Mouse (Mus musculus) common myeloid progenitor, adult 5-6 weeks (primary cell): ENCODE measurements at regions not wholly inside any gene's neighbourhood (a gene's known extent, or its start where the extent isn't known, plus 50 kb on each side); places are given as distances from the start of the nearest gene placed in this dataset.

Source experiments
- ATAC-seq: replicated peaks from 2 replicates; pipeline ENCODE4 v1.8.0; 2016; ENCODE audit warnings: low read depth, mild to moderate bottlenecking, moderate TSS enrichment, inconsistent platforms; ENCODE audit not compliant: poor library complexity, severe bottlenecking

- no peak for ATAC-seq
Observed at GRCm38 (mm10) chr3:132237344-132237743, 152.3 kb downstream of the Dkk2 start.

- no peak for ATAC-seq
Observed at GRCm38 (mm10) chr3:132257834-132258233, 172.7 kb downstream of the Dkk2 start.

GRCm38 (mm10) chr3:132269641-132270040 is 184.5 kb downstream of the Dkk2 start:
- ATAC-seq: no peak

GRCm38 (mm10) chr3:132274786-132275185 is 189.7 kb downstream of the Dkk2 start:
- ATAC-seq: no peak

- no peak for ATAC-seq
Observed at GRCm38 (mm10) chr3:132277771-132278170, 192.7 kb downstream of the Dkk2 start.

GRCm38 (mm10) chr3:132287714-132288113 is 202.6 kb downstream of the Dkk2 start:
- ATAC-seq: no peak

GRCm38 (mm10) chr3:132326961-132327360 is 241.9 kb downstream of the Dkk2 start:
- no peak for ATAC-seq

GRCm38 (mm10) chr3:132343625-132344024 is 258.5 kb downstream of the Dkk2 start:
- ATAC-seq: no peak

- ATAC-seq: no peak
Observed at GRCm38 (mm10) chr3:132345856-132346255, 260.8 kb downstream of the Dkk2 start.

GRCm38 (mm10) chr3:132349602-132350001 is 264.5 kb downstream of the Dkk2 start:
- ATAC-seq: no peak

- no peak for ATAC-seq
Observed at GRCm38 (mm10) chr3:132353204-132353603, 268.1 kb downstream of the Dkk2 start.

GRCm38 (mm10) chr3:132359596-132359995 is 270.0 kb upstream of the Gimd1 start:
- ATAC-seq: no peak

GRCm38 (mm10) chr3:132375579-132375978 is 254.0 kb upstream of the Gimd1 start:
- ATAC-seq: no peak

GRCm38 (mm10) chr3:132417742-132418141 is 211.9 kb upstream of the Gimd1 start:
- ATAC-seq: no peak

GRCm38 (mm10) chr3:132425819-132426671 is 203.6 kb upstream of the Gimd1 start:
- no peak for ATAC-seq

GRCm38 (mm10) chr3:132427244-132427643 is 202.4 kb upstream of the Gimd1 start:
- no peak for ATAC-seq

GRCm38 (mm10) chr3:132428148-132428547 is 201.5 kb upstream of the Gimd1 start:
- no peak for ATAC-seq

GRCm38 (mm10) chr3:132431805-132432204 is 197.8 kb upstream of the Gimd1 start:
- no peak for ATAC-seq

- no peak for ATAC-seq
Observed at GRCm38 (mm10) chr3:132441226-132441625, 188.4 kb upstream of the Gimd1 start.

- no peak for ATAC-seq
Observed at GRCm38 (mm10) chr3:132453927-132454326, 175.7 kb upstream of the Gimd1 start.

GRCm38 (mm10) chr3:132462348-132462959 is 167.2 kb upstream of the Gimd1 start:
- ATAC-seq: no peak

- no peak for ATAC-seq
Observed at GRCm38 (mm10) chr3:132471070-132471469, 158.6 kb upstream of the Gimd1 start.
